Mouse (Mus musculus): Measurements from ENCODE around the gene Hsd11b2.

DNA sequence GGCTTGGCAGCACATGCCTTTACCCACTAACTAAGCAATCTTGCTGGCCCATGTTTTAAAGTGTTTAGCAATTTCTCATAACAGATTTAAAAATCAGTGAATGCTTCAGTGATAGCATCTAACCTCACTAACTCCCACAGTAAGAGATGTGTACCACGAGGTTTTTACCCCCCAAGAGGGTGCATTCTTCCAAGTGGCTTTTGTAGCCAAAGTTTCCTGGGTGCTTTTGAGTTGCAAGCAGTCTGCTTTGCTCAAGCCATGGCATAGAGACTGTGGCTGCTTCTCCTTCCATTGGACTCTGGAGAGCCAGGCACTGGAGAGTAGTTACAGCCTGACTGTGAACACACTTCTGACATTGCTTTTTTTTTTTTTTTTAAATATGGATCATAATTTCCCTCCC, 29.3 kb upstream of the Hsd11b2 start:
- TF ChIP-seq GATA1 (IDR thresholded peaks at IDR 0.05; ENCODE audit: low read length) (no peak), TAL1 (IDR thresholded peaks at IDR 0.05; ENCODE audit: low read length) (no peak)

Data from erythroblast, embryonic 14.5 days (primary cell).